Mouse (Mus musculus): ENCODE measurements at regions not wholly inside any gene's neighbourhood (a gene's known extent, or its start where the extent isn't known, plus 50 kb on each side); places are given as distances from the start of the nearest gene placed in this dataset.
A peak's percentile ranks its signal among the peaks of the same experiment; 100 is the strongest.
"Not testable (repeated sequence)": the region's sequence is repeated elsewhere in the genome, so short reads cannot be mapped to it uniquely, and the experiment has no call there.

DNA sequence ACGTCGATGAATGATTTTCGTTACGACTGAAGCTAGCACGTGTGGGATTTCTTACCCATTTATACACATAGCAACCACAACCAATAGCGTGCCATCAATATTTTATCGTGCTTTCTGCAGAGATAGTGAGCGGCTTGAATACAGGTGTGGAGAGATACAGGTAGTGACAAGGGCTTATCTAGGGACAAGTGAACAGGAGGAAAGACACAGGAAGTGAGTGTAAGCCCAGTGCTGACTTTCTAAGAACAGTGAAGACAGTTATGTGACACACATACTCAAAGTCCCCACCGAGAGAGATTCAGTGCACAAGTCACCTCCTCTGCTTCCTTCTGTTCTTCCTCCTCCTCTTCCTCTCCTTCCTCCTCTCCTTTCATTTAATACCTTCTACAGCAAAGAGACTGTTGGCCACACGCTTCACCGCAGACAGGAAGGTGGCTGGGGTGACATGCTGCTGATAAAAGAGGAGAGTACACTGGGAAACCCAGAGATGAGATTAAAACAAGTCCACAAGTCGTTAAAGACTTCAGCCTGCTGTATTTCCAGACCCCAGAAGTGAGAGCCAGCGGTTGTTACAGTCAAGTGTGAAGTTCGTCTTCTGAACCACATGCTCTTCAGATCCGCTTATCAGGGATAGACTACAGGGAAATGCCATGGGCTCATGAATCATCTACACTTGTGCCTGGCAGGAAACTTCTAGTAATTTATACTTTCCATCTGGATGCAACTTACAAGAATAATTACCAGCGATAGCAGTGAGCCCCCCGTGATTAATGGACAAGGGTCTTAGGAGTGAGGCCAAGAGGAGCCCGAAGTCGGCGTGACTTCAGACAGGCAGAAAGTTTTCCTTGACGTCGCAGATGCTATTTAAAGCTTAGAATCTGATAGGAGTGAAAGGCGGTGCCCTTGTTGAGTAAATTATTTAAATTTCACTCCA is 180.5 kb downstream of the Gxylt1 start:
- no peak for DNase-seq (ENCODE audit: low read depth, low spot score)

DNA sequence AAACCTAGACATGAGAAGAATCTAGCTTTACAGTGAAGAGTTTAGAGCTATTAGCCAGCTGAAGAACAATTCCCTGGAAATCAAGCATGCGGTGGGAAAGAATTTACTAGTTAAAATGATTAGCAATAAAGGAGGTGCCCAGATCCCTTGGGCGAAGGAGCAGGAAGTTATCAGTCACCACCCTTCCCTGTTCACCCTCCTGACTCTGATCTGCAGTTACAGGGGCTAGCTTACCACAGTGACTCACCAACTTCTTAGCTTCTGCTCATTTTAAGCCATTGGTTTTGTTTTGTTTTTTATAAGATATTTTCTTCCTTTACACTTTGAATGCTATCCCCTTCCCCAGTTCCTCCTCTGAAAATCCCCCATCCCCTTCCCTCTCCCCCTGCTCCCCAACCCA is 183.6 kb downstream of the Gxylt1 start:
- no peak for DNase-seq (ENCODE audit: low read depth, low spot score)

DNA sequence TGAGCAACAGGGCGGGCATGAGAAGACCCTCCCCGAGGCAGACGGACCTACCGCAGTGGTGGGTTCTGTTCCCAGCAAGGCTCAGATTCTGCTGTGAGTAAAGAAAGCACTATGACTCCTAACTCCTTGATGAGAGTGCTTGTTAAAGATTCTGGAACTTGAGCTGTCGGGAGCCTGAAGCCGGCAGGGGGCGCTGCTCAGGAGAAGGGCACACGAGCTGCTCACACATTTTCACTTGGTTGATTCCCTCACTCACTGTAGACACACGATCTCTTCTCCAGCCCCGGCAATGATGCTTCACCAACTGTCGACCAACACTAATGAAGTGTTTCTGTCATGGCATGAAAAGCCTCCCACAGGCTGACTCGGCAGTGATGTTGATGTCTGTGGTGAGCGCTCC is 185.6 kb downstream of the Gxylt1 start:
- DNase-seq (ENCODE audit: low read depth, low spot score), result peak; percentile 73

DNA sequence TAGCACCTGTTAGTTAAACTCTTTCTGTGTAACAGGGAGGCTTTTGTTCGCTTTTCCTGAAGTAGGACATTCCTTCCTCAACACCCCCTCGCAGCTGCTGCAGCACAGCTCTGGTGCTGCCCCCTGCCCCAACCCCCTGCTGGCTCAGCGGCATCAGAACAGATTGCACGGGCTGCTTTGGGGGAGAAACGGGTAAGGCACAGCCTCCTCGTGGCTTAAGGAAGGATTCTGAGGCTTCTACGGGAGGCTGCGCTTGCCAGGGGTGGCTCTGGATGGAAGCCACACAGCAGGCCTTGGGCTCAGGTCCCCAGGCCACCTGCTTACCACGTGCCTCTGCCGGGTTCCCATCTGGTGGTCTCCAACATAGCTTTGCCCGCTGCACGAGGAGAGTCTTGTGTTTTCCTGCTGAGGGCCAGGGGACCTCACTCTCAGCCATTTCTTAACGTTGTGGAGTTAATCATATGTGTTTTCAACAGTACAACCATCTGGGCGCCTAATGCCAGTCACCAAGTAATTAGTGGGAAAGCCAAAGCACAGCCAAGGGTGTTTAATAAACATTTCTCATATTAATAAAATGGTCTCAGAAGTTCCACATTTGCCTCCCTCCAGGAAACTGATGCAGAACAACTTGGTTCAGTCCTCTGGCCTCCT is 189.9 kb downstream of the Gxylt1 start:
- DNase-seq (ENCODE audit: low read depth, low spot score), result peak; percentile 42

DNA sequence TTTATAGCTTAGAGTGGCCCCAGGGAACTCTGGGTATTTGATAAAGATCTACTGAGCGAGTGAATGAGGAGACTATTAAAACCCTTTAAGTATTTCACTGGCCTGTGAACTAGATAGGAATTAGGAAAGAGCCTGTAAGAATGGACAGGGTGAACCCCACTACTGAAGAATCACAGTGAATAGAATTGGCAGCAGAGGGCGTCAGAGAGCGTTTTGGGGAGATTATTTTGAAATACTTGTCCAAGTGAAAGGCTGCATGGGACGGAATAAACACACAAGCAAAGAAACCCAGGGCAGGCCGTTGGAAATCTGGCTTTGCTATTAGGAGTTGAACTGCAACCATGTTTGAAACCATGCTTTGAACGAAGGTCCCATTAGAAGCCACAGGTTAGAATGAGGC is 200.9 kb downstream of the Gxylt1 start:
- no peak for DNase-seq (ENCODE audit: low read depth, low spot score)

DNA sequence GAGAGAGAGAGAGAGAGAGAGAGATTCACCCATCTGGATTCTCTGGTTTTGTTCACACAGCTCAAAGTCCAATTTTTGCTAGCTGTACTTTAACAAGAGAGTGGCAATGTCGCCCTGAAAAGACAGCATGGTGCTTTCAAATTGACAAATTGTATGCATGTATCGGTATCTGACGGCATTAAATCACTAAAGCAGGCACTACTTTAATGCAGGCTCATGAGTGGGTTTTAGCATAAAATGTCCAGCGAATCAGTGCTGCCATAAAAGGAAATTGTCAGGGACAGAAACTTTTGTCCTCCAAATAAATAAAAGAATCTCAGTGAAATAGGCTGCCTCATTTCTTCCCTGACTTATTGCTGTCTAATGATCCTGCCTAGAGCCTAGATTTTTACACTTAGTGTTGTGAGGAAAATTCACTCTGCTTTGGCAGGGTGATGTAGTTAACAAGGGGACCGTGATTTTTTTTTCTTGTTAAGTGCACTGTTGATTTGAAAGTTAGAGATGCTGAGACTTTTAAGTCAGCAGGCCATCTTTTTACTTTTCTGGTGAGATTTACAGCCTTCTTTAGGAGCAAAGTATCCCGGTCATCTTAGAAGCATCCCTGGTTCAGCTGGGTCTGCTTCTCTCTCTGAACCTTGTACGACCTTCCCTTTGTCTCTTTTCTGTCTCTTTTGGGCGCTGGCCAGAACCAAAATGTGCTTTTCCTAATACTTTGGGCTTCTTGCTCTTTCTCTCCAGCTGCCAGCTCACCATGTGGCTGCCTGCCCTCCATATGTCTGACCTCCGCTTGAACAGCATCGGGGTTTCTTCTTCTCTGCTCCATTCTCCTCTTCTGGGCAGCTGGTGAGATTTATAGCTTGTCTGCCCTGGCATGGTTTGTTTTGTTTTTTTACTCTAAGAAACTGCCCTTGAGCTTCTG is 212.5 kb downstream of the Gxylt1 start:
- peak; percentile 21 for DNase-seq (ENCODE audit: low read depth, low spot score)

DNA sequence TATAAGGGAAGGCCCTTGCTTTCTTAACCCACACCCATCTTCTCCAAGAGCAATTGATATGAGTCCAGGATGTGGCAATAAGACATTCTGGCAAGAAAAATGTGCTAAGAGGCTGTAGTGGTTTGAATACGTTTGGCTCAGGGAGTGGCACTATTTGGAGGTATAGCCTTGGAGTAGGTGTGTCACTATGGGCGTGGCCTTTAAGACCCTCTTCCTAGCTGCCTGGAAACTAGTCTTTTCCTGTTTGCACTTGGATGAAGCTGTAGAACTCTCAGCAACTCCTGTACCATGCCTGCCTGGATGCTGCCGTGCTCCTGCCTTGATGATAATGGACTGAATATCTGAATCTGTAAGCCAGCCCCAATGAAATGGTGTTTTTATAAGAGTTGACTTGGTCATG is 221.5 kb downstream of the Gxylt1 start:
- DNase-seq (ENCODE audit: low read depth, low spot score), result no peak

DNA sequence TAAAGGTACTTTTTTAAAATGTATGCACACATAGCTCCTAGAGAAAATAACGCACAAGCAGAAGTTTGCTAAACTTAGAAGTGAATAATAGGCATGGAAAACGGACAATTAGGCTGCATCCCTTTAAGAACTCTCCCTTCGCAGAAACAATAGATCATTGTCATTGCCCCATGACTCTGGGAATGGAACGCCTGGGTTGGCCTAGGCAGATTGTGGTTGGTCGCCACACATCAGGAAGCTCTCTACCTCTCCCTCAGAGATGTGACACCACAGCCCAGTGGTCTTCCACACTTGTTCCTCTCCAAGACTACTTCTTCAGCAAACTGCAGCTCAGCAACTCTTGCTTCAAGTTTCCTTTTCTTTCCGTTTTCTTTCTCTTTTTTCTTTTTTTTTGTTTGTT is 247.8 kb downstream of the Gxylt1 start:
- peak; percentile 75 for DNase-seq (ENCODE audit: low read depth, low spot score)

DNA sequence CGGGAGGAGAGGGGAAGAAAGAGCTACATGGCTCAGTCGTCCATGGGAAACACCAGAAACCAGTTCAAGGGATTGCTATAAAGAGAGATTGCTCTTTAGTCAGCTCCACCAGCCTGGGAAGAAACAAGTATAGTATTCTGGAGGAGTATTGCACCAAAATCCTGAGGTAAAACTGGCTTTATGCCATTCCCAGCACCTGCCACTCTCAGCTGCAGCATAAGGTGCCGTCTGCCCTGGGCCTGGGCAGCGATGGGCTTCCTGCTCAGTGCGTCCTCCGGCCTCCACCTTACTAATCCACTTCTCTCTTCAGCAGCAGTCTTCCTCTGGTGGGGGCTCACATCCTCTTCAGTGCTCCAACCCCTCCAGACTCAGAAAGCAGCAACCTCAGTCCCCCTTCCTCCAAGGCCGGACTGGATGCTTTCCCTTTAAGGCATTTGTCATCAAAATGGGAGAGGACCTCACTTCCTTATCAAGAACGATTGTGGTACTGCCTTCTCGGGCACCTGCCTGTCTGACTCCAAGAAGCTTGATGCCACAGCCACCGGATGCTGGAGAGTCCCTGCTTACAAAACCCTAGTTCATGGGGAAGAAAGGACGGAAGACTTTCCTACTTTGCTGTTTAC is 248.4 kb downstream of the Gxylt1 start:
- DNase-seq (ENCODE audit: low read depth, low spot score), result no peak

DNA sequence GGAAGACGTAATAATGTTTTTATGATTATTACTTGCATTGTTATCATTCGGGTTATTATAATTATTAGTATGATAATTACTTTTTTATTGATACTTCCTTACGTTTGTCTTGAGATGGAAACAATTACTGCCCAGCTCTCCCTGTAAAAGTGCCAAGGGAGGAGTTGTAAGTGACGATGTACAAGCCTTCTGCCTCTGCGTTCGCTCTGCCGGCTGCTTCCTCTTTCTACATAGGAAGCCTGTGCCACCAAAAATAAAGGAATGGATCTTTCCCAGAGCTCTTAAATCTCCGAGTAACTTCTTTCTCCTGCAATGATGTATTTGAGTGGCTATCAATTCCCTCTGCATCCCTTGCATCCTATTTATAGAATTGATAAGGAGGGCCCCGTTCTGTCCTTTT is 249.2 kb downstream of the Gxylt1 start:
- peak; percentile 12 for DNase-seq (ENCODE audit: low read depth, low spot score)

DNA sequence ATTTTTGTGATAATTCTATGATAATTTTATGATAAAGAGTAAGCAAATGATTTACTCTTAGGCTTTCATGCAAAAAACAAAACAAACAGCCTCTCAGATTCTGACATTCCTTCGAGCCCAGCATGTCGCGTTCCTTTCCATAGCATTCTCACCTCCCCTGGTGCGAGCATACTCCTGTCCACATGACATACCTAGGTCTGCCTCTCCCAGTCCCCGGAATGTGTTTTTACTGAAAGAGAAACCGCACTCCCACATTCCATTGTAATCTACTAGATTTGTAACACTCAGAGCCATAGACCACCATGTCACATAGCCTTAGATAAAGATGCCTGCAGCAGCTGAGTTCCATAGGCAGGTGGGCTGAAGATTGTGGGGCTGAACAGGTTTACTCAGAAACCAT is 250.8 kb downstream of the Gxylt1 start:
- no peak for DNase-seq (ENCODE audit: low read depth, low spot score)

DNA sequence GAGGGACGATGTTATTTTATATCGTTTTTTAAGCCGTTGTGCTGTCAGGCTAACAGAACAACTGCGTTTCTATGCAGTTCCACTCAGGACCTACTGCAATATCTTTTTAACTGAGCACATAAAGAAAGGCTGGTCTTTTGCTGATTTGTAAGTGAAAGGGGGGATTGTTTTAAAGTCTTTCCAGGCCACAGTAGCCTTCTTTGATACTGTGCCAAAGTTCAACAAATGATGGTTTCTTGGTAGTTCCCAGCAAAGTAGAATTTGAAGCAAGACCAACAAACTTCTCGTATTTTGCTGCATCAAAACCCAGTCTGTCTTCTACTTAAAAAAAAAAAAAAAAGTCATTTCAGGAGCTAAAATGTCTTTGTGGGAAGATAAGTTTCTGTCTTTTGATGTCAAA is 263.8 kb downstream of the Gxylt1 start:
- peak; percentile 28 for DNase-seq (ENCODE audit: low read depth, low spot score)

DNA sequence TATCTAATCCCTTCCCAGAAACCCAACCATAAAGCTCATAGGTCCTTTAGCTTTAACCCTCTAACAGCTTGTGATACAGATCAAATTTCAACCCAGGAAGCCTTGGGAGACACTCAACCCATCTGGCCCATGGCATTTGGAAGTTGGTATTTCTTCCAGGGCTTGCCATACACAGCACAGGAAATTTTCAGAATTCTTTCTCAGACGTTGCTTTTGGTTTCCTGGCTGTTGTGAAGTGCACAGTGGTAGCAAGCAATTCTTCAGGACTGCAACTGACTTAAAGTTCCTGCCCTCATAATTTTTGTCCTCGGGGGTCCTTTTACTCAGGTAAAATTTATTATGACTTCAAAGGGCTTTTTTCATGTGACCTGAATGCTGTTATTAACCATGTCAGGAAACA is 264.4 kb downstream of the Gxylt1 start:
- DNase-seq (ENCODE audit: low read depth, low spot score), result no peak

DNA sequence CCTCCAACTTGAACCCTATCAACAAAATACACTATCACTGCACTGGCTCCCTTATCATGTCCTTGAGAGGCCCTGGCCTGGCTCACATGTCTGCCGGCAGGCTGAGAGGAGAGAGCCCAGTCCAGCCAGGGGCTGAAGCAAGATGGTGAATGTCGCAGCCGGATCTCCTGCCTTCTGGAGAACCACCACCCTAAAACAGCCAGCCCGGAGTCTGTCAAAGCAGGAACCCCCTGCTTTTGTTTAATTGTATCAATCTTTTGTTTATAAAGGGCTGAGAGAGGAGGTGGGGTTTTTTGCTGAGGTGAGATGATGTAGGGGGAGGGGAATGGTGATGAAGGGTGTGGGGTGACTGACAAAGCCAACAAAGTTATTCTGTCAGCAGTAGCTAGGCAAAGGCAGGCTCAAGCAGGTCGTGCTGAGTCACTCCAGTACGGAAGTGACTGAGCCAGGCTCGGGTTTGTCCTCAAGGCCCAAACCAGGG is 269.2 kb downstream of the Gxylt1 start:
- no peak for DNase-seq (ENCODE audit: low read depth, low spot score)

DNA sequence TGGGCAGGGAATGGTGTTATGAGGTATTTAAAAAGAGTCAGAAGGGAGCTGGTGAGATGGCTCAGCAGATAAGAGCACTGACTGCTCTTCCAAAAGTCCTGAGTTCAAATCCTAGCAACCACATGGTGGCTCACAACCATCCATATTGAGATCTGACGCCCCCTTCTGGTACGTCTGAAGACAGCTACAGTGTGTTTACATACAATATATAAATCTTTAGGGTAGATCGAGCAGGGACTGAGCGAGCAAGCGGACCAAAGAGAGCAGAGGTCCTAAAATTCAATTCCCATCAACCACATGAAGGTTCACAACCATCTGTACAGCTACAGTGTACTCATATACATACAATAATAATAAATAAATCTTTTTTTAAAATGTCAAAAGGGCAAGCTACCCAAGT is 269.8 kb downstream of the Gxylt1 start:
- not testable (repeated sequence) for DNase-seq (ENCODE audit: low read depth, low spot score)

DNA sequence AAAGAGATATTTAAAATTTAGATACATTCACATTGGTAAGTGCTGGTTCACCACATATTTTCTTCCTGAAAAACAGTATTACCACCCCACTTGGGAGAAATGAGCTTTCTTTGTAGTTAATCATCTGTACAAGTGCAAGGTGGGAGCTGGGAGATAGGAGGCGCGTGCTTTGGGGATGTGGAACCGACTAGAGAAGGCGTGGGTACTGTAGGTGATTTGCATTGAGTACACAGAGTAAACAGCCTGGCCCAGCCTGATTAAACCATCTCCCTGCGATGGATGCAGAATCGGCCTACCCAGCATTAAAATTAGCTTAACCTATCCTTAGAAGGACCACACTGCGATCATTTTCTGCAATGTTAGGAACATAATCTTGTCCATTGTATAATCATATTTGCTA is 270.4 kb downstream of the Gxylt1 start:
- DNase-seq (ENCODE audit: low read depth, low spot score), result no peak

DNA sequence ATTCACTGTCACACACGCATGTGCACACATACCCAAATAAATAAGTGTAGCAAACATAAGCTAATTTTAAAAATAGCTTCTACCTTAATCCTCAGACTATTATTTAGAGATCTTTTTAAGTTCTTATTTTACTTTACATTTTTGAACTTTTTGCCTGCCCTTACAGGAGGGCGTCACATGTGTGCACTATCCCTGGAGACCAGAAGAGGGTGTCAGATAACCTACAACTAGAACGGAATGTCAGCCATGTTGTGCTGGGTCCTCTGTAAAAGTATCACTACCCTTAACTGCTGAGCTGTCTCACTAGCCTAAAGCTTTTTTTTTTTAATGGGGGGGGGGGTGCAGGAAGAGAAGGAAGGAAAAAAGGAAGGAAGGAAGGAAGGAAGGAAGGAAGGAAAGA is 271.7 kb downstream of the Gxylt1 start:
- peak; percentile 20 for DNase-seq (ENCODE audit: low read depth, low spot score)

DNA sequence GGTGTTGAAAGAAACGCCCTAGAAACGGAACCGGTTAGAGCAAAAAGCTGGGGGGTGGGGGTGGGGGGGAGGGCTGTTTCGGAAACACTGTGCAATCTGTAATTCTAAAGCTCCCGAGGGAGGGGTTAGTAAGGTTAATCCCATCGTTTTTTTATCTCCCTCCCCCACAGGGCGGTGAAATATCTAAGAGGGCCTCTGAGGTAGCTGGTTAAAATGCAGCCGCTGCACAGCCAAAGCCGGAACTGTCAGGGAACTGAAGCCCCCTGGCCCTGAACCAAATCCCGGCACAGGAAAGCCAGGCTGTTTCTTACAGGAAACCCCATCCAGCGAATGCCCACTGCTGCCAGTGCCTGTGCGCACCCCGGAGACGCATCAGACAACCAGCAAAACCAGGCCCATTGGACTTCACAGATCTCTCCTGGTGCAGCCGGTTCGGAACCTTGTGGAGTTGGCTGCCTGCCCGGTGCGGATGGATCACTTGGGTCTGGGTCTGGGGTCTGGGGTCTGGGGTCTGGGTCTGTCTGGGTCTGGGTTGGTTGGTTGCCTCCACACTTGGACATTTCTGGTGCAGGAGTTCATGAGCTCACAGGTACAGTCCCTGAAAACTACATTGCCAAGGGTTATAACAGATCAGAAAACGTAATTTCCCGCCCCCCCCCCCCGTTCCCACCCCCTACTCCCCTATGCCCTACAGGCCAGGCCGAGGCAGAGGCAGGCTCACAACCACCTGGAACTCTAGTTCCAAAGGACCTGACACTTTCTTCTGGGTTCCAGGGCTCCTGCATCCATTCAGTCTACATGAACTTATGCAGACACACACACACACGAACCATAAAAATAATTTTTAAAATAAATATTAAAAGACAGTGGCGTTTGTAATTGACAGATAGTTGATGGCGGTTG is 272.7 kb downstream of the Gxylt1 start:
- peak; percentile 37 for DNase-seq (ENCODE audit: low read depth, low spot score)

DNA sequence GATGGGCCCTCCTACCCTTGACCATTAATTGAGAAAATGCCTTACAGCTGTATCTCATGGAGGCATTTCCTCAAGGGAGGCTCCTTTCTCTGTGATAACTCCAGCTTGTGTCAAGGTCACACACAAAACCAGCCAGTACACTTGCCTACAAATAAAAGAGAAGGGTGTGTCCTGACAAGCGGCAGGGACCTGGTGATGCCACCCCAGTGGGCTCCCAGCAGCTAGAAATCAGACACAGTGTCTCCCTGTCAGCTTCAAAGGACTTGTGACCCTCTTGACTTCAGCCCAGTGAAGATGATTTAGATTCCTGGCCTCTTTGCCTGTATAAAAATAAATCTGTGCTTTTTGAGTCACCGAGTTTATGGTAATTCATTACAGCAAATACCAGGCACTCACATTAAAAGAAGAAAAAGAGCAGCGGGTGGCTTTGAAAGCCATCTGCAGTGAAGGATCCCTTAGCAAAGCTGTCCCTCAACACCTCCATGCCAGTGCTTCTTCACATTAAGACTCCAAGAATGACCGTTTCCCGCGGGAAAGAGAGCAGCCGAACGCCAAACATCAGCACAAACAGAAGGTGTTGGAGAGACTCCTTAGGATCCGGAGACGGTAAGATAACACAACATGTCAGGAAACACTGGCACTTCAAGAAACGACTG is 273.5 kb downstream of the Gxylt1 start:
- peak; percentile 35 for DNase-seq (ENCODE audit: low read depth, low spot score)

DNA sequence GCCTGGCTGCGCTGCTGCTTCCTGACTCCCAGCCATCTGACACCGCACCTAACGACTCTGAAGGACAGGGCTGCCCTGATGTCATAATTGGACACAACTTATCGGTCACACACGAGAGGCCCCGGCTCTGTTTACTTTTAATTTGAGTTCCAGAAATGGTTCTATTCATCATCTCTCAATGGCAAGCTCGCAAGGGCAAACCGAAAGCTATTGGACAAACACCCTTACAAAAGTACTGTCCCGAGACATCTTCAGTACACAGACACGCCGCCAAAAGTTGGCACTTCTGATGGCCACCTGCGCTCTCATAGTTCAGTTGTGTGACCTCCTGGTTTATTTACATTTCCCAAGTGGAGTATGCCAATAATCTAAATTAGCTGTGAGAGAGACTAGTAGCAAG is 274.9 kb downstream of the Gxylt1 start:
- no peak for DNase-seq (ENCODE audit: low read depth, low spot score)
